Mouse (Mus musculus) neural tube, postnatal 0 days (tissue): ENCODE data around the gene Cd6. TPM values are rescaled to one million over a fixed set of nuclear protein-coding genes. Genes with fewer than 3 reads are reported as not detected.

ENCODE experiments used
- polyA plus RNA-seq: library from polyadenylated mRNA; unstranded; fragments of >200 nt; fragmentation: Nextera tagmentation; extraction: Ambion mirVana; gene quantifications from 2 replicates; pipeline ENCODE4 v1.2.1, GENCODE M21; 2015

Cd6 gene
- 0.19 TPM in 1 of 2 replicates, not detected in the other for polyA plus RNA-seq

GRCm38 (mm10) chr19:10829436-10830175, at the start of gene Cd6:
Gene Cd6 (minus strand): TSS chr19:10830058.

GRCm38 (mm10) chr19:10869886-10870527, 40.1 kb upstream of the Cd6 start, which contains the start of gene Tmem132a:
Gene Tmem132a (minus strand): TSS chr19:10869940.

GRCm38 (mm10) chr19:10839010-10839892, 9.4 kb upstream of the Cd6 start, which contains the start of gene Slc15a3:
Gene Slc15a3 (plus strand): TSS chr19:10839727.

Other genes with a start within 250 kb of the Cd6 start
- 107 and 120 TPM in 2 replicates for gene Ddb1, start 224.7 kb downstream of the Cd6 start, polyA plus RNA-seq
- gene Tkfc, start 224.4 kb downstream of the Cd6 start, polyA plus RNA-seq, result 15.1 and 17.3 TPM in 2 replicates
- gene Vwce, start 195.8 kb downstream of the Cd6 start, polyA plus RNA-seq, result 1.8 and 2.3 TPM in 2 replicates
- gene Pga5, start 152.0 kb downstream of the Cd6 start, polyA plus RNA-seq, result 0.17 TPM in 1 of 2 replicates, not detected in the other
- gene Vps37c, start 141.3 kb downstream of the Cd6 start, polyA plus RNA-seq, result 21.6 and 22.4 TPM in 2 replicates
- 0.18 and 0.21 TPM in 2 replicates for gene Cd5, start 91.1 kb downstream of the Cd6 start, polyA plus RNA-seq
- gene Slc15a3, start 9.7 kb upstream of the Cd6 start, polyA plus RNA-seq, result 0.49 and 0.53 TPM in 2 replicates
- gene Tmem132a, start 39.9 kb upstream of the Cd6 start, polyA plus RNA-seq, result 97.6 and 125 TPM in 2 replicates
- gene Tmem109, start 51.9 kb upstream of the Cd6 start, polyA plus RNA-seq, result 44.0 and 44.3 TPM in 2 replicates
- 37.5 and 53.7 TPM in 2 replicates for gene Prpf19, start 65.2 kb upstream of the Cd6 start, polyA plus RNA-seq
- 0.31 and 0.43 TPM in 2 replicates for gene Zp1, start 90.6 kb upstream of the Cd6 start, polyA plus RNA-seq
- gene Ptgdr2, start 107.1 kb upstream of the Cd6 start, polyA plus RNA-seq, result 0.11 and 0.18 TPM in 2 replicates
- gene Ccdc86, start 119.2 kb upstream of the Cd6 start, polyA plus RNA-seq, result 12.8 and 13.1 TPM in 2 replicates
- not detected in 2 replicates for gene Ms4a10, start 144.6 kb upstream of the Cd6 start, polyA plus RNA-seq
- gene Ms4a15, start 163.2 kb upstream of the Cd6 start, polyA plus RNA-seq, result not detected in 2 replicates
- gene Ms4a18, start 188.0 kb upstream of the Cd6 start, polyA plus RNA-seq, result not detected in 2 replicates